Mouse (Mus musculus) heart, postnatal 4 days (tissue): ENCODE measurements around the gene Slc46a1. TPM values are rescaled to one million over a fixed set of nuclear protein-coding genes. Genes with fewer than 3 reads are reported as not detected.

Experiments
- DNase-seq: peaks from one replicate; pipeline ENCODE4 v3.0.0; 2021
- total RNA-seq, 2 experiments: library from RNA; stranded (reverse); gene quantifications; 2 replicates each; pipeline ENCODE4 v1.2.3; 2021

Gene Slc46a1
- total RNA-seq, 2 experiments from 2014 or later = 2.3 to 3.5 TPM

GRCm38 (mm10) chr11:78502909-78503650 is 37.6 kb downstream of the Slc46a1 start, which contains the start of gene Sebox:
Gene Sebox (plus strand): TSS chr11:78503447.
- no peak for DNase-seq

- DNase-seq = no peak
Measured at GRCm38 (mm10) chr11:78505430-78505829, 39.9 kb downstream of the Slc46a1 start.

- DNase-seq = no peak
Measured at GRCm38 (mm10) chr11:78509148-78509547, 43.7 kb downstream of the Slc46a1 start.

GRCm38 (mm10) chr11:78512025-78512957 is 46.8 kb downstream of the Slc46a1 start, which contains the start of the genes Tmem199 and Poldip2:
Gene Tmem199 (minus strand): TSS chr11:78512172.
Gene Poldip2 (plus strand): TSS chr11:78512193.
- DNase-seq = peak; percentile 92

- DNase-seq = no peak
Measured at GRCm38 (mm10) chr11:78513106-78513790, 47.8 kb downstream of the Slc46a1 start.

- DNase-seq = no peak
Measured at GRCm38 (mm10) chr11:78515549-78516325, 50.2 kb downstream of the Slc46a1 start.

- no peak for DNase-seq
Measured at GRCm38 (mm10) chr11:78518931-78519330, 53.4 kb downstream of the Slc46a1 start.

Other genes with a start within 250 kb of the Slc46a1 start
- 10 to 100 TPM; 41.2 to 43.9 TPM for gene Sdf2, start 220.0 kb upstream of the Slc46a1 start, total RNA-seq
- 10 to 100 TPM; 35.7 to 37.2 TPM for gene Supt6, start 219.7 kb upstream of the Slc46a1 start, total RNA-seq
- 100 to 1,000 TPM; 178 to 185 TPM for gene 2610507B11Rik, start 203.9 kb upstream of the Slc46a1 start, total RNA-seq
- gene BC030499, start 174.9 kb upstream of the Slc46a1 start, total RNA-seq = 1 to 10 TPM; 1.2 to 1.4 TPM
- gene Spag5, start 164.2 kb upstream of the Slc46a1 start, total RNA-seq = 10 to 100 TPM; 32.6 to 33.2 TPM
- gene Aldoc, start 142.7 kb upstream of the Slc46a1 start, total RNA-seq = 1 to 10 TPM; 3.3 to 3.6 TPM
- gene Pigs, start 137.3 kb upstream of the Slc46a1 start, total RNA-seq = 10 to 100 TPM; 27.0 to 27.2 TPM
- gene Unc119, start 122.2 kb upstream of the Slc46a1 start, total RNA-seq = 10 to 100 TPM; 13.5 to 14.6 TPM
- not detected for gene Foxn1, start 79.1 kb upstream of the Slc46a1 start, total RNA-seq
- gene Slc13a2, start 43.5 kb upstream of the Slc46a1 start, total RNA-seq = not detected
- gene Sarm1, start 32.1 kb downstream of the Slc46a1 start, total RNA-seq = under 1 TPM; 0.12 to 0.27 TPM
- gene Vtn, start 33.4 kb downstream of the Slc46a1 start, total RNA-seq = 1 to 10 TPM; 4.8 to 8.6 TPM
- gene Sebox, start 37.8 kb downstream of the Slc46a1 start, total RNA-seq = not detected
- 10 to 100 TPM; 18.3 to 19.6 TPM for gene Tmem199, start 46.5 kb downstream of the Slc46a1 start, total RNA-seq
- gene Poldip2, start 46.5 kb downstream of the Slc46a1 start, total RNA-seq = 100 to 1,000 TPM; 148 to 152 TPM
- gene Tnfaip1, start 70.6 kb downstream of the Slc46a1 start, total RNA-seq = 10 to 100 TPM; 69.6 to 71.6 TPM
- 10 to 100 TPM; 56.3 to 58.9 TPM for gene Ift20, start 70.7 kb downstream of the Slc46a1 start, total RNA-seq
- 10 to 100 TPM; 31.4 to 32.3 TPM for gene Tmem97, start 85.1 kb downstream of the Slc46a1 start, total RNA-seq
- gene Nlk, start 231.7 kb downstream of the Slc46a1 start, total RNA-seq = 10 to 100 TPM; 20.6 to 20.8 TPM